Mouse (Mus musculus): ENCODE results near the gene Gmpr.

- TF ChIP-seq CTCF (IDR thresholded peaks at IDR 0.05; ENCODE audit: borderline replicate concordance, insufficient read depth, low read length) (no peak), POLR2A (IDR thresholded peaks at IDR 0.05; ENCODE audit: low read depth, low read length) (no peak)
Observed at GRCm38 (mm10) chr13:45582294-45582693, 75.0 kb downstream of the Gmpr start.
